Mouse (Mus musculus): ENCODE results near the gene Rgl1. TPM values are rescaled to one million over a fixed set of nuclear protein-coding genes. Genes with fewer than 3 reads are reported as not detected.
A peak's percentile ranks its signal among the peaks of the same experiment; 100 is the strongest.

The Rgl1 gene
- total RNA-seq, 1 experiment, result 1.3 TPM

DNA sequence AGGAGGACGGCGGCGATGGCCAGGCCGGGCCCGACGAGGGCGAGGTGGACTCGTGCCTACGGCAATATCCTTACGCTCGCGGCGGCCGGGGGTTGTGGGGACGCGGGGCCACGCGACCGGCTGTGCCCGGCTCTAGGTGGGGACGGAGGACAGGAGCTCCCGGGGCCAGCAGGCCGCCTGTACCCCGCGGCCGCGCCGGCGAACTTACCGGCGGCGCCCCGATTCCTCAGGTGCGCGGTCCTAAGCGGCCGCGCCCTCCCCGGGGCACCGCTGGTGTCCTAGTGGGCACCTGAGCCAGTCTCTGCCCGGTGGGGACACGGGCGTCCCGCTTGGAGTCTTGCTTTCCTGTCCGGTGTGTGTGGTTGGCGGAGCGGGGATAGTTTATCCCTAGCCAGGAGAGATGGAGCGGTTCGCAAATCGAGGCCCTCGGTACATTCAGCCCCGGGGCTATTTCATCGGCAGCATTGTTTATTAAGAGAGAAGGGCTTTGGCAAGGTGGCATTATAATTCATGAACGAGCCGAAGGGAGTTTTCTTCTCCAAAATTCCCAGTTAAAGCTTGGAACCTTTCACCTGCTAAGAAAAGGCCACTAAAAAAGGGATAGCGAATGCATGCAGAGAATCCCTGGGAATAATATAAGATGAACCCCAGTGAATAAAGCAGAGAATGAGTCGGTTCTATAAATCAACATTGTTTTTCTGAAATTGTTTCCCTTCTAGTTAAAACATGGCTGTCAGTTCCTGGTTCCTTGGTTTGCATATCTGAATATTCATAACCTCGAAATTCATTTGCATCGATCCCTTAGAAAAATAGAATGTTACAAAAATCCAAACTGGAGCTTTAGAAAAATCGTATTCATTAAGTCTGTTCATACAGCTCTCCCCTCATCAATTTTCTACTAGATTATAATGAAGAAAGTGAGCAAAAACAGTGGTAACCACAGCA is 925 bp upstream of the Rgl1 start:
- no peak for DNase-seq (ENCODE audit: low read depth, low spot score)
- H3K9me3 ChIP-seq (ENCODE audit: control insufficient read depth, insufficient read depth, low read depth, low read length), result no peaks in the 10 kb centered on the region
- H3K9ac ChIP-seq (ENCODE audit: insufficient read depth, low read depth, low read length, poor library complexity, severe bottlenecking), result peak overlapping the region; percentile 75
- in situ Hi-C loops (cut with MboI; ENCODE audit: low sequenced_read_pairs in 2 of 2, unreplicated experiment in 2 of 2), result no loop called here
- no peak for TF ChIP-seq MAFK (IDR thresholded peaks at IDR 0.05; ENCODE audit: insufficient read depth, low read depth, low read length)
- TF ChIP-seq CHD2 (IDR thresholded peaks at IDR 0.05; ENCODE audit: low read depth, low read length), result no peak
- TF ChIP-seq ZC3H11A (IDR thresholded peaks at IDR 0.05; ENCODE audit: borderline replicate concordance, low read depth, low read length), result no peak
- no peak for TF ChIP-seq HCFC1 (IDR thresholded peaks at IDR 0.05; ENCODE audit: borderline replicate concordance, insufficient read depth, low read length)
- no peak for TF ChIP-seq ZNF384 (IDR thresholded peaks at IDR 0.05; ENCODE audit: low read depth, low read length)
- peaks cover 0 to 2% of the 10 kb centered on the region in 2 experiments; a peak in 1 of 4 replicates for H3K4me1 ChIP-seq (ENCODE audit: control insufficient read depth in 2 of 2, insufficient read depth in 2 of 2, low read length in 2 of 2, poor library complexity in 1 of 2)
- peaks cover 10% of the 10 kb centered on the region for H3K36me3 ChIP-seq (ENCODE audit: control insufficient read depth, insufficient read depth, low read length, poor library complexity, severe bottlenecking)
- H3K27ac ChIP-seq (ENCODE audit: insufficient read depth, low read depth, low read length, poor library complexity, severe bottlenecking), result no peak overlapping the region
- H3K4me3 ChIP-seq (ENCODE audit: insufficient read depth in 1 of 2, low read depth in 1 of 2, low read length in 2 of 2, poor library complexity in 1 of 2, severe bottlenecking in 1 of 2), result peak overlapping the region; percentile 81 to 91

DNA sequence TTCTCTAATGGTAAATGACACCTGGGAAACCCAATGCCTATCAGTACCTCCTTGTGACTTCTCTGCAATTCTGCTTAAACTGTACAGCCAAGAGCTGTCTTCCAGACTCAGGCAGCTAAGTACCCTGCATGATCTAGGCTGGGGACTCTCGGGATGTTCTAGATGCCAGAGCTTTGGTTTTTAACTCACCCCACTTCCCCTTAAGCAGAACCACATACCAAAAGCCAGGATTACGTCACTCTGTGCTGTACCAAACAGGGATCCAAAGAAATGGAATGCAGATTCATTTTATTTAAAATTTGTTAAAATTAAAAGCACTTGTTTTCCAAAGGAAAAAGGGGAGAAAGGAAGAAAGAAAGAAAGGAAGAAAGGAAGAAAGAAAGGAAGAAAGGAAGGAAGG is 4.4 kb downstream of the Rgl1 start:
- no peak overlapping the region for H3K9ac ChIP-seq (ENCODE audit: insufficient read depth, low read depth, low read length, poor library complexity, severe bottlenecking)
- no peaks in the 10 kb centered on the region for H3K36me3 ChIP-seq (ENCODE audit: control insufficient read depth, insufficient read depth, low read length, poor library complexity, severe bottlenecking)
- no peak for DNase-seq (ENCODE audit: low read depth, low spot score)
- no peak overlapping the region for H3K27ac ChIP-seq (ENCODE audit: insufficient read depth, low read depth, low read length, poor library complexity, severe bottlenecking)
- TF ChIP-seq CHD2 (IDR thresholded peaks at IDR 0.05; ENCODE audit: low read depth, low read length), result no peak
- TF ChIP-seq MAFK (IDR thresholded peaks at IDR 0.05; ENCODE audit: insufficient read depth, low read depth, low read length), result no peak
- no peak for TF ChIP-seq HCFC1 (IDR thresholded peaks at IDR 0.05; ENCODE audit: borderline replicate concordance, insufficient read depth, low read length)
- TF ChIP-seq ZC3H11A (IDR thresholded peaks at IDR 0.05; ENCODE audit: borderline replicate concordance, low read depth, low read length), result no peak
- TF ChIP-seq ZNF384 (IDR thresholded peaks at IDR 0.05; ENCODE audit: low read depth, low read length), result no peak
- in situ Hi-C loops (cut with MboI; ENCODE audit: low sequenced_read_pairs in 2 of 2, unreplicated experiment in 2 of 2), result no loop called here
- no peaks in the 10 kb centered on the region for H3K4me1 ChIP-seq (ENCODE audit: control insufficient read depth in 2 of 2, insufficient read depth in 2 of 2, low read length in 2 of 2, poor library complexity in 1 of 2)
- no peaks in the 10 kb centered on the region for H3K9me3 ChIP-seq (ENCODE audit: control insufficient read depth, insufficient read depth, low read depth, low read length)
- no peak overlapping the region for H3K4me3 ChIP-seq (ENCODE audit: insufficient read depth in 1 of 2, low read depth in 1 of 2, low read length in 2 of 2, poor library complexity in 1 of 2, severe bottlenecking in 1 of 2)

DNA sequence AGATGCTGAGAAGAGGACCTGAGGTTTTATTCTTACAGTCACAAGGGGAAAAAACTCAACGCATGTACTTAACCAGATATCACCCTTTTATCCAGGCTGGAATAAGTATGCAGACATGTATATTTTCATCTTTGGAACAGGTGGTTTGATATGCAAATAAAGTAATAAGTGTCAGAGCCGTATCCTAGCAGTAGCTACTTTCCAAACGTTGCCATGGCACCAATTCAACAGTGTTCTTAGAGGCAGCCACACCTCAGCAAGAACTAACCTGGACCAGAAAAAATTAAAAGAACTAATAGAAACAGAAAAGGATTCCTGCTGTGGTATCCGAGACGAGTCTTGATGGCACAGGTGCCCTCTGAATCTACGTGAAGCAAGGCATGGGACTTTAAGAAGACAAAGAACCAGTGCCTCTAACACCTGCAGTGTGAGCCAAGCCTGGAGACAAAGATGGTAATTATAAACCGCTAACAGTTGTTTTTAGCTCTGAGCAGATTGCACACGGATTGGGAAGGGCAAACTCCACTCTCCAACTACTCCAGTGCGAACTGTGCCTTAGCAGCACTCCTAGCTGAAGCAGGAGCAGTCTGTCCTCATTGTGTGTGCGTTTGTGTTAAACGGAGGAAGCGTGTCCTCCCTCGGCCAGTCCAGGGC is 15.7 kb downstream of the Rgl1 start, which contains the start of gene Apobec4:
Gene Apobec4 (plus strand): TSS at position 240 of the 654 bp plus-strand sequence.
- in situ Hi-C loops (cut with MboI; ENCODE audit: low sequenced_read_pairs in 2 of 2, unreplicated experiment in 2 of 2), result no loop called here
- TF ChIP-seq CHD2 (IDR thresholded peaks at IDR 0.05; ENCODE audit: low read depth, low read length) (no peak), HCFC1 (IDR thresholded peaks at IDR 0.05; ENCODE audit: borderline replicate concordance, insufficient read depth, low read length) (no peak), ZNF384 (IDR thresholded peaks at IDR 0.05; ENCODE audit: low read depth, low read length) (no peak), MAFK (IDR thresholded peaks at IDR 0.05; ENCODE audit: insufficient read depth, low read depth, low read length) (no peak), ZC3H11A (IDR thresholded peaks at IDR 0.05; ENCODE audit: borderline replicate concordance, low read depth, low read length) (no peak)
- Histone ChIP-seq H3K27ac (ENCODE audit: insufficient read depth, low read depth, low read length, poor library complexity, severe bottlenecking) (no peak within 1 kb of the TSS), H3K4me3 (ENCODE audit: insufficient read depth in 1 of 2, low read depth in 1 of 2, low read length in 2 of 2, poor library complexity in 1 of 2, severe bottlenecking in 1 of 2) (no peak within 1 kb of the TSS), H3K4me1 (ENCODE audit: control insufficient read depth in 2 of 2, insufficient read depth in 2 of 2, low read length in 2 of 2, poor library complexity in 1 of 2) (no peaks in the 10 kb centered on the region), H3K9ac (ENCODE audit: insufficient read depth, low read depth, low read length, poor library complexity, severe bottlenecking) (no peak within 1 kb of the TSS), H3K9me3 (ENCODE audit: control insufficient read depth, insufficient read depth, low read depth, low read length) (no peaks in the 10 kb centered on the region), H3K36me3 (ENCODE audit: control insufficient read depth, insufficient read depth, low read length, poor library complexity, severe bottlenecking) (no peaks in the 10 kb centered on the region)
- DNase-seq (ENCODE audit: low read depth, low spot score), result no peak

DNA sequence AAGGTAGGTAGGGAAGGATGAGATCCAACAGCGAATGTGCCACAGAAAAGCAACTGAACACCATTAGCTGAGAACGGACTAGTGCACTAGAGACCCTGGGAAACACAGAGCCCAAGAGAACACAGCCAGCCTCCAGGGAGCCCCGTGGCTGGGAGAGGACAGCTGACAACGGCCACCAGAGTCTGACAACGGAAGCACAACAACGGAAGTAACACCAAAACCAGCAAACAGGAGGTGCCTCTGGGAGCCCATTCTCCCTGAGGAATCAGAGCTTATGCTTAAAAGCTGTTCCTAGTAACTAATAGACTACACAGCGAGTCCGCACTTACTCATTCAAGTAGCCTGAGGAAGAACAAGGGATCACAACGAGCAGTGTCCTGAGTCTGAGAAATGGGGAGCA is 16.9 kb downstream of the Rgl1 start:
- Histone ChIP-seq H3K36me3 (ENCODE audit: control insufficient read depth, insufficient read depth, low read length, poor library complexity, severe bottlenecking) (no peaks in the 10 kb centered on the region), H3K9ac (ENCODE audit: insufficient read depth, low read depth, low read length, poor library complexity, severe bottlenecking) (no peak overlapping the region), H3K4me1 (ENCODE audit: control insufficient read depth in 2 of 2, insufficient read depth in 2 of 2, low read length in 2 of 2, poor library complexity in 1 of 2) (no peaks in the 10 kb centered on the region), H3K27ac (ENCODE audit: insufficient read depth, low read depth, low read length, poor library complexity, severe bottlenecking) (no peak overlapping the region), H3K4me3 (ENCODE audit: insufficient read depth in 1 of 2, low read depth in 1 of 2, low read length in 2 of 2, poor library complexity in 1 of 2, severe bottlenecking in 1 of 2) (no peak overlapping the region), H3K9me3 (ENCODE audit: control insufficient read depth, insufficient read depth, low read depth, low read length) (no peaks in the 10 kb centered on the region)
- TF ChIP-seq CHD2 (IDR thresholded peaks at IDR 0.05; ENCODE audit: low read depth, low read length) (no peak), HCFC1 (IDR thresholded peaks at IDR 0.05; ENCODE audit: borderline replicate concordance, insufficient read depth, low read length) (no peak), ZC3H11A (IDR thresholded peaks at IDR 0.05; ENCODE audit: borderline replicate concordance, low read depth, low read length) (no peak), ZNF384 (IDR thresholded peaks at IDR 0.05; ENCODE audit: low read depth, low read length) (no peak), MAFK (IDR thresholded peaks at IDR 0.05; ENCODE audit: insufficient read depth, low read depth, low read length) (no peak)
- in situ Hi-C loops (cut with MboI; ENCODE audit: low sequenced_read_pairs in 2 of 2, unreplicated experiment in 2 of 2), result loop anchor here (10.0 to 25.0 kb wide), 2 partner anchors 212 to 224 kb away; no protein-coding TSS in a partner anchor
- no peak for DNase-seq (ENCODE audit: low read depth, low spot score)

All from ES-E14 (cell line).